Mouse (Mus musculus): ENCODE data around the gene Gbp2b. TPM values are rescaled to one million over a fixed set of nuclear protein-coding genes. Genes with fewer than 3 reads are reported as not detected.
"Not testable (repeated sequence)": the region's sequence is repeated elsewhere in the genome, so short reads cannot be mapped to it uniquely, and the experiment has no call there.

Gene Gbp2b
- polyA plus RNA-seq (2015; fragmentation: Nextera tagmentation; extraction: Ambion mirVana): not detected in 2 replicates

- H3K4me3 ChIP-seq: no peak within 1 kb of the TSS
- H3K36me3 ChIP-seq: no peaks in the 10 kb centered on the region
- H3K9ac ChIP-seq: no peak within 1 kb of the TSS
- no peaks in the 10 kb centered on the region for H3K27me3 ChIP-seq
- H3K4me2 ChIP-seq: no peak within 1 kb of the TSS
- no peak for ATAC-seq (ENCODE audit: borderline replicate concordance, extremely low read depth, low FRiP score, low TSS enrichment)
- no peaks in the 10 kb centered on the region for H3K9me3 ChIP-seq
- no peaks in the 10 kb centered on the region for H3K4me1 ChIP-seq
- H3K27ac ChIP-seq: no peak within 1 kb of the TSS
- WGBS: 78% methylated on average over 1 of the region's 1 CpGs
Observed at GRCm38 (mm10) chr3:142594547-142594946, at the start of gene Gbp2b. Gene Gbp2b, plus strand, starts transcription at chr3:142594847.

- H3K36me3 ChIP-seq: no peaks in the 10 kb centered on the region
- H3K9ac ChIP-seq: no peak overlapping the region
- H3K9me3 ChIP-seq: no peaks in the 10 kb centered on the region
- H3K4me3 ChIP-seq: no peak overlapping the region
- ATAC-seq (ENCODE audit: borderline replicate concordance, extremely low read depth, low FRiP score, low TSS enrichment): no peak
- H3K27me3 ChIP-seq: no peaks in the 10 kb centered on the region
- 75% methylated on average over 3 of the region's 3 CpGs for WGBS
- H3K4me2 ChIP-seq: no peak overlapping the region
- H3K4me1 ChIP-seq: no peaks in the 10 kb centered on the region
- H3K27ac ChIP-seq: no peak overlapping the region
Observed at GRCm38 (mm10) chr3:142546690-142547089, 48.0 kb upstream of the Gbp2b start.

- Histone ChIP-seq H3K9me3 (no peaks in the 10 kb centered on the region), H3K36me3 (no peaks in the 10 kb centered on the region), H3K4me2 (no peak overlapping the region), H3K27ac (no peak overlapping the region), H3K27me3 (no peaks in the 10 kb centered on the region), H3K9ac (no peak overlapping the region), H3K4me3 (no peak overlapping the region), H3K4me1 (no peaks in the 10 kb centered on the region)
- 88% methylated on average over 3 of the region's 3 CpGs for WGBS
- ATAC-seq (ENCODE audit: borderline replicate concordance, extremely low read depth, low FRiP score, low TSS enrichment): no peak
Observed at GRCm38 (mm10) chr3:142550052-142550676, 44.5 kb upstream of the Gbp2b start.

- Histone ChIP-seq H3K4me2 (no peak overlapping the region), H3K9ac (no peak overlapping the region), H3K27me3 (no peaks in the 10 kb centered on the region), H3K36me3 (no peaks in the 10 kb centered on the region), H3K4me3 (no peak overlapping the region), H3K4me1 (no peaks in the 10 kb centered on the region), H3K9me3 (no peaks in the 10 kb centered on the region), H3K27ac (no peak overlapping the region)
- 67% methylated on average over 1 of the region's 1 CpGs for WGBS
- ATAC-seq (ENCODE audit: borderline replicate concordance, extremely low read depth, low FRiP score, low TSS enrichment): no peak
Observed at GRCm38 (mm10) chr3:142554601-142555000, 40.0 kb upstream of the Gbp2b start.

GRCm38 (mm10) chr3:142555623-142556022, 39.0 kb upstream of the Gbp2b start:
- 78% methylated on average over 11 of the region's 11 CpGs for WGBS
- H3K27me3 ChIP-seq: no peaks in the 10 kb centered on the region
- no peak overlapping the region for H3K4me2 ChIP-seq
- no peaks in the 10 kb centered on the region; the same call in 1 of the 2 replicates for H3K4me1 ChIP-seq
- no peak overlapping the region for H3K27ac ChIP-seq
- ATAC-seq (ENCODE audit: borderline replicate concordance, extremely low read depth, low FRiP score, low TSS enrichment): no peak
- no peaks in the 10 kb centered on the region for H3K9me3 ChIP-seq
- no peak overlapping the region for H3K9ac ChIP-seq
- no peak overlapping the region for H3K4me3 ChIP-seq
- no peaks in the 10 kb centered on the region for H3K36me3 ChIP-seq

- Histone ChIP-seq H3K36me3 (no peaks in the 10 kb centered on the region), H3K27ac (peak within 1 kb of the TSS; percentile 44), H3K4me3 (peak within 1 kb of the TSS; percentile 41), H3K9ac (0 out of 2 replicates have a peak within 1 kb of the TSS, but pooled peaks have one; percentile 10), H3K27me3 (no peaks in the 10 kb centered on the region), H3K4me1 (no peaks in the 10 kb centered on the region; the same call in 1 of the 2 replicates), H3K9me3 (no peaks in the 10 kb centered on the region), H3K4me2 (peak within 1 kb of the TSS; percentile 58)
- WGBS: 11% methylated on average over 3 of the region's 3 CpGs
- no peak for ATAC-seq (ENCODE audit: borderline replicate concordance, extremely low read depth, low FRiP score, low TSS enrichment)
Observed at GRCm38 (mm10) chr3:142559632-142560228, 34.9 kb upstream of the Gbp2b start, which contains the start of gene Gbp3. Gene Gbp3, plus strand, starts transcription at chr3:142560026.

- H3K27me3 ChIP-seq: no peaks in the 10 kb centered on the region
- peak overlapping the region; percentile 41 for H3K4me3 ChIP-seq
- peak overlapping the region; percentile 58 for H3K4me2 ChIP-seq
- no peaks in the 10 kb centered on the region for H3K9me3 ChIP-seq
- 9% methylated on average over 12 of the region's 12 CpGs for WGBS
- peak; percentile 89; the same call in 1 of the 2 replicates for ATAC-seq (ENCODE audit: borderline replicate concordance, extremely low read depth, low FRiP score, low TSS enrichment)
- H3K27ac ChIP-seq: peak overlapping the region; percentile 44
- 0 out of 2 replicates have a peak overlapping the region, but pooled peaks have one; percentile 10 for H3K9ac ChIP-seq
- no peaks in the 10 kb centered on the region for H3K36me3 ChIP-seq
- no peaks in the 10 kb centered on the region; the same call in 1 of the 2 replicates for H3K4me1 ChIP-seq
Observed at GRCm38 (mm10) chr3:142560296-142560948, 34.2 kb upstream of the Gbp2b start.

- 75% methylated on average over 14 of the region's 14 CpGs for WGBS
- H3K9ac ChIP-seq: no peak overlapping the region
- ATAC-seq (ENCODE audit: borderline replicate concordance, extremely low read depth, low FRiP score, low TSS enrichment): no peak
- no peak overlapping the region for H3K4me3 ChIP-seq
- H3K27ac ChIP-seq: no peak overlapping the region
- no peaks in the 10 kb centered on the region; the same call in 1 of the 2 replicates for H3K4me1 ChIP-seq
- H3K9me3 ChIP-seq: no peaks in the 10 kb centered on the region
- H3K4me2 ChIP-seq: no peak overlapping the region
- no peaks in the 10 kb centered on the region for H3K36me3 ChIP-seq
- H3K27me3 ChIP-seq: no peaks in the 10 kb centered on the region
Observed at GRCm38 (mm10) chr3:142561045-142561646, 33.5 kb upstream of the Gbp2b start.

GRCm38 (mm10) chr3:142561666-142562065, 33.0 kb upstream of the Gbp2b start:
- no peak for ATAC-seq (ENCODE audit: borderline replicate concordance, extremely low read depth, low FRiP score, low TSS enrichment)
- Histone ChIP-seq H3K27ac (no peak overlapping the region), H3K9me3 (no peaks in the 10 kb centered on the region), H3K4me3 (no peak overlapping the region), H3K9ac (no peak overlapping the region), H3K36me3 (no peaks in the 10 kb centered on the region), H3K27me3 (no peaks in the 10 kb centered on the region), H3K4me1 (no peaks in the 10 kb centered on the region; the same call in 1 of the 2 replicates), H3K4me2 (no peak overlapping the region)
- 76% methylated on average over 7 of the region's 7 CpGs for WGBS

- not testable (repeated sequence) for H3K27ac ChIP-seq; H3K9ac ChIP-seq; H3K4me2 ChIP-seq; H3K4me1 ChIP-seq; H3K36me3 ChIP-seq; ATAC-seq (ENCODE audit: borderline replicate concordance, extremely low read depth, low FRiP score, low TSS enrichment); H3K4me3 ChIP-seq; H3K9me3 ChIP-seq; H3K27me3 ChIP-seq
- WGBS: 67% methylated on average over 5 of the region's 5 CpGs
Observed at GRCm38 (mm10) chr3:142567490-142567889, 27.2 kb upstream of the Gbp2b start.

- no peaks in the 10 kb centered on the region for H3K36me3 ChIP-seq
- H3K4me1 ChIP-seq: no peaks in the 10 kb centered on the region
- no peak overlapping the region for H3K4me3 ChIP-seq
- H3K27ac ChIP-seq: no peak overlapping the region
- ATAC-seq (ENCODE audit: borderline replicate concordance, extremely low read depth, low FRiP score, low TSS enrichment): no peak
- no peak overlapping the region for H3K9ac ChIP-seq
- no peaks in the 10 kb centered on the region for H3K9me3 ChIP-seq
- no peaks in the 10 kb centered on the region for H3K27me3 ChIP-seq
- 92% methylated on average over 4 of the region's 4 CpGs for WGBS
- no peak overlapping the region for H3K4me2 ChIP-seq
Observed at GRCm38 (mm10) chr3:142570738-142571137, 23.9 kb upstream of the Gbp2b start.

- Histone ChIP-seq H3K27ac (no peak overlapping the region), H3K9me3 (no peaks in the 10 kb centered on the region), H3K27me3 (no peaks in the 10 kb centered on the region), H3K4me1 (no peaks in the 10 kb centered on the region), H3K9ac (no peak overlapping the region), H3K36me3 (no peaks in the 10 kb centered on the region), H3K4me2 (no peak overlapping the region), H3K4me3 (no peak overlapping the region)
- no peak for ATAC-seq (ENCODE audit: borderline replicate concordance, extremely low read depth, low FRiP score, low TSS enrichment)
- WGBS: 68% methylated on average over 3 of the region's 3 CpGs
Observed at GRCm38 (mm10) chr3:142577108-142577507, 17.5 kb upstream of the Gbp2b start.

All from lung, embryonic 15.5 days (tissue).